Mouse (Mus musculus): Measurements from ENCODE around the gene Pigw. TPM values are rescaled to one million over a fixed set of nuclear protein-coding genes. Genes with fewer than 3 reads are reported as not detected.
"Not testable (repeated sequence)": the region's sequence is repeated elsewhere in the genome, so short reads cannot be mapped to it uniquely, and the experiment has no call there.

Pigw gene
- polyA plus RNA-seq, 1 experiment from 2014 or later: 2.3 TPM

- Histone ChIP-seq H3K9me3 (ENCODE audit: control insufficient read depth, low read length) (no peaks in the 10 kb centered on the region), H3K27ac (ENCODE audit: low read length) (no peak overlapping the region), H3K36me3 (ENCODE audit: control insufficient read depth, insufficient read depth, low read length) (peaks cover 35% of the 10 kb centered on the region), H3K9ac (ENCODE audit: low read length) (no peak overlapping the region), H3K4me1 (replicated peaks; ENCODE audit: control insufficient read depth, insufficient read depth, low read length) (no peaks in the 10 kb centered on the region), H3K27me3 (ENCODE audit: control insufficient read depth, insufficient read depth, low read depth, low read length) (no peaks in the 10 kb centered on the region), H3K4me2 (ENCODE audit: low read depth, low read length) (no peak overlapping the region), H3K4me3 (ENCODE audit: low read length) (no peak overlapping the region)
- no peak for ATAC-seq (ENCODE audit: low read depth)
- 85% methylated on average over 2 of the region's 2 CpGs for WGBS
Observed at GRCm38 (mm10) chr11:84839330-84839729, 40.8 kb downstream of the Pigw start.

- H3K27ac ChIP-seq (ENCODE audit: low read length): peak overlapping the region; percentile 77
- H3K27me3 ChIP-seq (ENCODE audit: control insufficient read depth, insufficient read depth, low read depth, low read length); ATAC-seq (ENCODE audit: low read depth); H3K9me3 ChIP-seq (ENCODE audit: control insufficient read depth, low read length): not testable (repeated sequence)
- H3K4me3 ChIP-seq (ENCODE audit: low read length): peak overlapping the region; percentile 90
- peaks cover 13% of the 10 kb centered on the region for H3K4me1 ChIP-seq (replicated peaks; ENCODE audit: control insufficient read depth, insufficient read depth, low read length)
- 64% methylated on average over 11 of the region's 11 CpGs for WGBS
- H3K9ac ChIP-seq (ENCODE audit: low read length): peak overlapping the region; percentile 88
- H3K4me2 ChIP-seq (ENCODE audit: low read depth, low read length): peak overlapping the region; percentile 95
- peaks cover 21% of the 10 kb centered on the region for H3K36me3 ChIP-seq (ENCODE audit: control insufficient read depth, insufficient read depth, low read length)
Observed at GRCm38 (mm10) chr11:84829495-84829894, 50.6 kb downstream of the Pigw start.

GRCm38 (mm10) chr11:84828516-84829399 lies 51.3 kb downstream of the Pigw start, which contains the start of gene Dhrs11:
Dhrs11 (minus strand) TSS chr11:84828994.
- Histone ChIP-seq H3K36me3 (ENCODE audit: control insufficient read depth, insufficient read depth, low read length) (peaks cover 14% of the 10 kb centered on the region), H3K4me3 (ENCODE audit: low read length) (peak within 1 kb of the TSS; percentile 90), H3K27me3 (ENCODE audit: control insufficient read depth, insufficient read depth, low read depth, low read length) (no peaks in the 10 kb centered on the region), H3K4me1 (replicated peaks; ENCODE audit: control insufficient read depth, insufficient read depth, low read length) (peaks cover 13% of the 10 kb centered on the region), H3K9ac (ENCODE audit: low read length) (peak within 1 kb of the TSS; percentile 88), H3K9me3 (ENCODE audit: control insufficient read depth, low read length) (no peaks in the 10 kb centered on the region), H3K4me2 (ENCODE audit: low read depth, low read length) (peak within 1 kb of the TSS; percentile 95), H3K27ac (ENCODE audit: low read length) (peak within 1 kb of the TSS; percentile 77)
- WGBS: under 1% methylated on average over 62 of the region's 62 CpGs
- peak; percentile 97 for ATAC-seq (ENCODE audit: low read depth)

DNA sequence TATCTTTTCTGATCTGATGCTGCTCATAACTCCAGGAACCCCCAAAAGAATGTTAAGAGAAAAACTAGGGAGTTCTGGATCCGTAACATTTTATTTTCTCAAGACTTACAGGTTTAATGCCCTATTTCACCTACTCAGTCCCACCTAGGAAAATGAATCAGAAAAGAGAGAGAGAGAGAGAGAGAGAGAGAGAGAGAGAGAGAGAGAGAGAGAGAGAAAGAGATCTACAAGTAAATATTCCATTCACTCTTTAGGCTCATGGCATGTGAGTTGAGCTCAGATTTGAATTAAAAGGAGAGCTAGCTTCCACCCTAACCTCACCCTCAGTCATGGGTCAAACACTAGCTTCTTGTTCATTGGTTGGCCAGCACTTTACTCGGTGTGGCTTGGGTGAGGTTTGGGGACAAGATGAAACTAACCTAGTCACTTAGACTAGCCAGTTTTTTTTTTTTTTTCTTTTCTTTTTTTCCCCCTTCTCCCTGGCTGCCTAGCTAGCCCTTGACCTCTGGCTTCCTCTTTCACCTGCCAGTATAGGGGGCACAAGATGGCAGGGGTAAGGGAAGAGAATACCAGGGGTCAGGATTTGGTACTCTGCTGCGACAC lies 52.1 kb downstream of the Pigw start:
- H3K4me3 ChIP-seq (ENCODE audit: low read length): peak overlapping the region; percentile 90
- peak overlapping the region; percentile 77; the same call in 1 of the 2 replicates for H3K27ac ChIP-seq (ENCODE audit: low read length)
- no peak for ATAC-seq (ENCODE audit: low read depth)
- H3K27me3 ChIP-seq (ENCODE audit: control insufficient read depth, insufficient read depth, low read depth, low read length): no peaks in the 10 kb centered on the region
- peaks cover 11% of the 10 kb centered on the region for H3K36me3 ChIP-seq (ENCODE audit: control insufficient read depth, insufficient read depth, low read length)
- peak overlapping the region; percentile 95 for H3K4me2 ChIP-seq (ENCODE audit: low read depth, low read length)
- peak overlapping the region; percentile 88 for H3K9ac ChIP-seq (ENCODE audit: low read length)
- H3K9me3 ChIP-seq (ENCODE audit: control insufficient read depth, low read length): no peaks in the 10 kb centered on the region
- peaks cover 18% of the 10 kb centered on the region for H3K4me1 ChIP-seq (replicated peaks; ENCODE audit: control insufficient read depth, insufficient read depth, low read length)
- WGBS: 45% methylated on average over 3 of the region's 3 CpGs

GRCm38 (mm10) chr11:84827492-84827891 lies 52.6 kb downstream of the Pigw start:
- no peaks in the 10 kb centered on the region for H3K27me3 ChIP-seq (ENCODE audit: control insufficient read depth, insufficient read depth, low read depth, low read length)
- no peak for ATAC-seq (ENCODE audit: low read depth)
- peaks cover 18% of the 10 kb centered on the region for H3K4me1 ChIP-seq (replicated peaks; ENCODE audit: control insufficient read depth, insufficient read depth, low read length)
- H3K9ac ChIP-seq (ENCODE audit: low read length): no peak overlapping the region
- peaks cover 9% of the 10 kb centered on the region for H3K36me3 ChIP-seq (ENCODE audit: control insufficient read depth, insufficient read depth, low read length)
- no peaks in the 10 kb centered on the region for H3K9me3 ChIP-seq (ENCODE audit: control insufficient read depth, low read length)
- no peak overlapping the region for H3K4me3 ChIP-seq (ENCODE audit: low read length)
- peak overlapping the region; percentile 13 for H3K4me2 ChIP-seq (ENCODE audit: low read depth, low read length)
- no peak overlapping the region for H3K27ac ChIP-seq (ENCODE audit: low read length)

Small RNA genes lying within 50 kb of the gene (microRNA-seq; reads per million reads assigned to microRNA genes)
- gene Gm23564: not detected

Other genes starting within 250 kb of the Pigw start
- gene Mrm1, start 60.8 kb downstream of the Pigw start, polyA plus RNA-seq (2015; fragmentation: Nextera tagmentation; extraction: Ambion mirVana): 8.1 and 11.4 TPM in 2 replicates
- gene Dhrs11, start 51.3 kb downstream of the Pigw start, polyA plus RNA-seq (2015; fragmentation: Nextera tagmentation; extraction: Ambion mirVana): 12.9 and 14.1 TPM in 2 replicates
- gene Ggnbp2, start 9.5 kb downstream of the Pigw start, polyA plus RNA-seq (2015; fragmentation: Nextera tagmentation; extraction: Ambion mirVana): 55.3 and 60.6 TPM in 2 replicates
- 7.4 and 8.4 TPM in 2 replicates for gene Myo19, start 137 bp downstream of the Pigw start, polyA plus RNA-seq (2015; fragmentation: Nextera tagmentation; extraction: Ambion mirVana)
- gene Znhit3, start 36.1 kb upstream of the Pigw start, polyA plus RNA-seq (2015; fragmentation: Nextera tagmentation; extraction: Ambion mirVana): 53.3 and 55.6 TPM in 2 replicates
- gene Car4, start 77.5 kb upstream of the Pigw start, polyA plus RNA-seq (2015; fragmentation: Nextera tagmentation; extraction: Ambion mirVana): 0.70 and 0.98 TPM in 2 replicates